Mouse (Mus musculus) cerebellum, adult 9-10 months (tissue): ENCODE results near the gene Mrgpra1.
"Not testable (repeated sequence)": the region's sequence is repeated elsewhere in the genome, so short reads cannot be mapped to it uniquely, and the experiment has no call there.

Experiments
- DNase-seq: peaks from one replicate; pipeline ENCODE4 v3.0.0; 2022

Mrgpra1 gene

DNA sequence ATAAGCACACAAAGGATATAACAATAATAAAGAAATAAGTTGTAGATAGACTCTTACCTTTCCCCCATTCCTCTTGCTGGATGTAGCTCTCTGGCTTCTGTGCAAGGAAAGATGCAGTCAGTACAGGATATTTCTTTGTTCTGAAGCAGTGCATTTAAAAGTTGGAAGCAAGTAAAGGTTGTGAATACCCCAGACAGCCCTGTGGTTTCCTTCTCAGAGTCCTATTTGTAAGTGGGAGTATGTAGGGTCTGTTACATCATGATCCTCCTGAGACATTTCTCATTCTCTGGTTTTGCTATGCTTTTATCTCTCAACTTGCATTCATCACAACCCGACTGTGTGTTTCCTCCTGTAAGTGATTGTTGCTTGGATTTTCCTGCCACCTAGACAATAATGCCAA is at the start of gene Mrgpra1:
Gene Mrgpra1, minus strand, starts transcription at position 101 of the 400 bp plus-strand sequence.
- no peak for DNase-seq

- no peak for DNase-seq
These were observed 47.1 kb upstream of the Mrgpra1 start for GRCm38 (mm10) chr7:47401125-47401524.

GRCm38 (mm10) chr7:47348421-47348820 is 5.6 kb downstream of the Mrgpra1 start:
- DNase-seq, result no peak

- DNase-seq, result no peak
These were observed 8.0 kb downstream of the Mrgpra1 start for GRCm38 (mm10) chr7:47345905-47346478.

- DNase-seq, result not testable (repeated sequence)
These were observed 12.2 kb downstream of the Mrgpra1 start for GRCm38 (mm10) chr7:47341887-47342286.

- DNase-seq, result not testable (repeated sequence)
These were observed 12.7 kb downstream of the Mrgpra1 start for GRCm38 (mm10) chr7:47341389-47341788.

- no peak for DNase-seq
These were observed 35.7 kb downstream of the Mrgpra1 start for GRCm38 (mm10) chr7:47318299-47318698.

- no peak for DNase-seq
These were observed 41.8 kb downstream of the Mrgpra1 start for GRCm38 (mm10) chr7:47312289-47312688.

GRCm38 (mm10) chr7:47309855-47310254 is 44.2 kb downstream of the Mrgpra1 start:
- no peak for DNase-seq

GRCm38 (mm10) chr7:47304661-47305060 is 49.4 kb downstream of the Mrgpra1 start:
- not testable (repeated sequence) for DNase-seq

DNA sequence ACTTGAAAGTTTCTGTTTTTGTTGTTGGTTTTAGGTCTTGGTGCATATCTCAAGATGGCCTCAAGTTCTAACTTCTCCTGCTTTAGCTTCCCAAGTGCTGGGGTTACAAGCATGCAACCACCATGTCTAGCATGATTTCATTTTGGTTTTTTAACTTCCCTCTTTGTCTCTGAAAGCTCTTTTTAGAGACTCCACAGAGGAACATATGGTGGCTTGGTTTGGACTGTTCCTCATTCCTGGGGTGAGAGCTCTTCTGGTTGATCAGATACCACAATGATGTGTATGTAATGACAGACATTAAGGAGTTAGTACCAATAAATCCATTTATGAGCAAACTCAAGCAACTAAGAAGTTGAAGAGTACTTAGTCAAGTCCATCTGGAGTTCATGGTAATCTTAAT is 54.4 kb downstream of the Mrgpra1 start:
- not testable (repeated sequence) for DNase-seq
